ENCODE assay signal across 9 mouse cellular contexts in the genomic region with DNA sequence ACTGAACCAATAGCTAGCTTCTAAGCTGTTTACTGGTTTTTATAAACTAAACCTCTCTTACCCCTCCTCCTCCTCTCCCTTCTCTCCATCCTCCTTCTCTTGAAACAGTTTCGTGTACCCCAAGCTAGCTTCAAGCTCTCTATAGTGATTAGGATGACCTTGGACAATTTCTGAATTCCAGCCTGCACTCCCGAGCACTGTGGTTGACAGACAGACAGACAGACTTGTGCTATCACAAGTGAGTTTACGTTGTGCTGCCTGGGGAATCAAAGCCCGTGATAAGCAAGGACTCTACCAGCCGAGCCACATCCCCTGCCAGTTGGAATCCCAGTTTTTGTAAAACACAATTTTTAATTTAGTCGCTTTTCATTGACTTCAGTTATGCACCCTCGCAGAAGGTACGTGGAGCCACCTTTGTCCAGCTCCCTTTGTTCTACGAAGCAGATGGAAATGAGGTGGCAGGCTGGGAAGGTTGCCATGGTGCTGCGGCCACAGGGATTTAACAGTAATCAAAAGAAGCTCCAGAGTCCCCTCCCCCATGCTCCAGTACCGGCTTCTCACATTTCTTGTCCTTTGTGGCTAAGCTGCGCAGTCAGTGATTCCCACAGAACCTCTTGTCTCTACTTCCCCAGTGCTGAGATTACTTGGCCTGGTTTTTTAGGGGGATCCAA. TPM values are rescaled to one million over a fixed set of nuclear protein-coding genes. Genes with fewer than 3 reads are reported as not detected.
DNase-seq lines count a peak whose midpoint lies in the region; ATAC-seq and TF ChIP-seq lines count a peak whose summit lies in the region.
"Had no signal": no experiment of that assay in that cellular context is flagged by ENCODE, and none has a peak within 500 bp of the region (broad histone marks: within the 10 kb centered on the region; RNA-seq: fewer than 3 reads in every experiment).

No protein-coding gene starts in this region.

- TF ChIP-seq CTCF in lung, adult 2 months (IDR thresholded peaks at IDR 0.05; ENCODE audit: insufficient read depth, low read length), result no peak
- TF ChIP-seq CTCF in forebrain, postnatal 0 days (IDR thresholded peaks at IDR 0.05; ENCODE audit: low read depth), result no peak

- TF ChIP-seq POLR2A in lung, adult 2 months (IDR thresholded peaks at IDR 0.05; ENCODE audit: borderline replicate concordance, extremely low read depth, low read depth, low read length), result no peak

- peak; percentile 32; the same call in 1 of the 2 replicates for ATAC-seq in forebrain, postnatal 0 days
- peak; percentile 69 for ATAC-seq in midbrain, embryonic 16.5 days
- ATAC-seq in CD4-positive, CD25-positive, alpha-beta regulatory T cell, adult 4 months, result no peak

- H3K4me1 ChIP-seq in lung, adult 2 months (ENCODE audit: control insufficient read depth, insufficient read depth, low read length), result no peaks in the 10 kb centered on the region
- peaks cover 43% of the 10 kb centered on the region for H3K4me1 ChIP-seq in forebrain, postnatal 0 days (ENCODE audit: insufficient read depth)
- H3K4me1 ChIP-seq in midbrain, embryonic 16.5 days (ENCODE audit: control insufficient read depth, insufficient read depth, low read length), result peaks cover 48% of the 10 kb centered on the region

- peak overlapping the region; percentile 98 for H3K27ac ChIP-seq in forebrain, postnatal 0 days (ENCODE audit: low read depth, low read length)
- peak overlapping the region; percentile 100 for H3K27ac ChIP-seq in midbrain, embryonic 16.5 days (ENCODE audit: low read length)

- peak overlapping the region; percentile 22 for H3K9ac ChIP-seq in forebrain, postnatal 0 days
- peak overlapping the region; percentile 58 for H3K9ac ChIP-seq in midbrain, embryonic 16.5 days (ENCODE audit: low read depth, low read length)

- H3K9me3 ChIP-seq in forebrain, postnatal 0 days (ENCODE audit: low read length), result no peaks in the 10 kb centered on the region
- H3K9me3 ChIP-seq in midbrain, embryonic 16.5 days (replicated peaks; ENCODE audit: control insufficient read depth, low read length, poor library complexity, severe bottlenecking), result no peaks in the 10 kb centered on the region; the same call in 1 of the 2 replicates

- WGBS in lung, adult 2 months, result 35% methylated on average over 12 of the region's 12 CpGs
- 4% methylated on average over 12 of the region's 12 CpGs for WGBS in forebrain, postnatal 0 days
- WGBS in midbrain, embryonic 16.5 days, result 1% methylated on average over 12 of the region's 12 CpGs

- peak; percentile 33 to 68 for DNase-seq in lung, adult 18-20 months
- no peak for DNase-seq in lung, adult 2 months
- peak; percentile 84 to 86 for DNase-seq in cerebellum, adult 18-20 months
- DNase-seq in forebrain, postnatal 0 days, result peak; percentile 82
- peak; percentile 69 to 80 for DNase-seq in layer of hippocampus, postnatal 10 days (ENCODE audit: low spot score in 2 of 2)
- no peak for DNase-seq in spleen, postnatal 14 days (ENCODE audit: low spot score in 2 of 2)

- no peaks in the 10 kb centered on the region for H3K27me3 ChIP-seq in forebrain, postnatal 0 days (ENCODE audit: insufficient read depth, low read length)
- H3K27me3 ChIP-seq in midbrain, embryonic 16.5 days (ENCODE audit: control insufficient read depth, insufficient read depth, low read depth, low read length), result no peaks in the 10 kb centered on the region

- no peaks in the 10 kb centered on the region for H3K36me3 ChIP-seq in forebrain, postnatal 0 days (ENCODE audit: insufficient read depth)
- no peaks in the 10 kb centered on the region for H3K36me3 ChIP-seq in midbrain, embryonic 16.5 days (ENCODE audit: control insufficient read depth, insufficient read depth, low read length)

- no peak overlapping the region for H3K4me3 ChIP-seq in lung, adult 2 months (replicated peaks; ENCODE audit: extremely low read depth, low read depth, low read length)
- no peak overlapping the region for H3K4me3 ChIP-seq in forebrain, postnatal 0 days (ENCODE audit: low read depth, low read length)
- peak overlapping the region; percentile 4; the same call in 1 of the 2 replicates for H3K4me3 ChIP-seq in midbrain, embryonic 16.5 days (ENCODE audit: low read depth, low read length)

- H3K4me2 ChIP-seq in forebrain, postnatal 0 days (ENCODE audit: low read depth), result peak overlapping the region; percentile 33
- H3K4me2 ChIP-seq in midbrain, embryonic 16.5 days (ENCODE audit: low read length), result peak overlapping the region; percentile 50

RNA-seq across cellular contexts. Expression of a gene that starts 15.3 kb away (rescaled TPM):
- 617 and 959 TPM in 2 replicates for polyA plus RNA-seq in lung, adult 2 months (2012; rRNA removed)
- 18,820 and 21,160 TPM in 2 replicates for total RNA-seq in forebrain, postnatal 0 days (2014; rRNA removed)
- 18,258 and 23,279 TPM in 2 replicates for polyA plus RNA-seq in forebrain, postnatal 0 days (2015; fragmentation: Nextera tagmentation; extraction: Ambion mirVana)
- total RNA-seq in layer of hippocampus, postnatal 10 days (2021), result 1,000 to 10,000 TPM; 3,808 to 4,015 TPM
- 17,735 and 17,910 TPM in 2 replicates for polyA plus RNA-seq in midbrain, embryonic 16.5 days (2015; fragmentation: Nextera tagmentation; extraction: Ambion mirVana)
- polyA plus RNA-seq in CD4-positive, CD25-positive, alpha-beta regulatory T cell, adult 4 months (2017; shearing (Covaris generic)), result 100 to 1,000 TPM; 212 to 259 TPM

RNA-seq across cellular contexts. Expression of a gene that starts 15.5 kb away (rescaled TPM):
- 0.17 and 298 TPM in 2 replicates for polyA plus RNA-seq in lung, adult 2 months (2012; rRNA removed)
- total RNA-seq in forebrain, postnatal 0 days (2014; rRNA removed), result 1,610 and 2,499 TPM in 2 replicates
- polyA plus RNA-seq in forebrain, postnatal 0 days (2015; fragmentation: Nextera tagmentation; extraction: Ambion mirVana), result not detected in 2 replicates
- total RNA-seq in layer of hippocampus, postnatal 10 days (2021), result not detected
- not detected in 2 replicates for polyA plus RNA-seq in midbrain, embryonic 16.5 days (2015; fragmentation: Nextera tagmentation; extraction: Ambion mirVana)
- not detected for polyA plus RNA-seq in CD4-positive, CD25-positive, alpha-beta regulatory T cell, adult 4 months (2017; shearing (Covaris generic))
- polyA plus RNA-seq: liver, embryonic 16.5 days had no signal

RNA-seq across cellular contexts. Expression of a gene that starts 34.5 kb away (rescaled TPM):
- polyA plus RNA-seq in lung, adult 2 months (2012; rRNA removed), result 1,081 and 1,265 TPM in 2 replicates
- 1,927 and 1,958 TPM in 2 replicates for total RNA-seq in forebrain, postnatal 0 days (2014; rRNA removed)
- polyA plus RNA-seq in forebrain, postnatal 0 days (2015; fragmentation: Nextera tagmentation; extraction: Ambion mirVana), result 1,265 and 1,341 TPM in 2 replicates
- total RNA-seq in layer of hippocampus, postnatal 10 days (2021), result 100 to 1,000 TPM; 931 to 937 TPM
- 1,165 and 1,361 TPM in 2 replicates for polyA plus RNA-seq in midbrain, embryonic 16.5 days (2015; fragmentation: Nextera tagmentation; extraction: Ambion mirVana)
- 100 to 1,000 TPM; 419 to 534 TPM for polyA plus RNA-seq in CD4-positive, CD25-positive, alpha-beta regulatory T cell, adult 4 months (2017; shearing (Covaris generic))

RNA-seq across cellular contexts. Expression of a gene that starts 50.8 kb away (rescaled TPM):
- polyA plus RNA-seq in lung, adult 2 months (2012; rRNA removed), result 56.0 and 72.1 TPM in 2 replicates
- 44.1 and 59.3 TPM in 2 replicates for total RNA-seq in forebrain, postnatal 0 days (2014; rRNA removed)
- polyA plus RNA-seq in forebrain, postnatal 0 days (2015; fragmentation: Nextera tagmentation; extraction: Ambion mirVana), result 20.1 and 22.4 TPM in 2 replicates
- 10 to 100 TPM; 17.2 to 27.3 TPM for total RNA-seq in layer of hippocampus, postnatal 10 days (2021)
- 27.9 and 33.5 TPM in 2 replicates for polyA plus RNA-seq in midbrain, embryonic 16.5 days (2015; fragmentation: Nextera tagmentation; extraction: Ambion mirVana)
- polyA plus RNA-seq in CD4-positive, CD25-positive, alpha-beta regulatory T cell, adult 4 months (2017; shearing (Covaris generic)), result 10 to 100 TPM; 23.3 to 61.6 TPM

Comparison
In these comparisons a context has a peak if more than half of its experiments do, and no peak if none do; other contexts are left out.
1. DNase-seq: peak in lung, adult 18-20 months (2 of 2), cerebellum, adult 18-20 months (2 of 2), forebrain, postnatal 0 days (single experiment) and layer of hippocampus, postnatal 10 days (2 of 2); none in lung, adult 2 months (single experiment) and spleen, postnatal 14 days (0 of 2).
2. RNA of a gene that starts 15.3 kb away (polyA plus RNA-seq): 18,258 to 23,279 TPM in forebrain, postnatal 0 days and 17,735 to 17,910 TPM in midbrain, embryonic 16.5 days; 617 to 959 TPM in lung, adult 2 months and 212 to 259 TPM in CD4-positive, CD25-positive, alpha-beta regulatory T cell, adult 4 months; every median in the first group is over 10 times any median in the second.